Mouse (Mus musculus) ES-Bruce4 (cell line): Measurements from ENCODE around the gene Myh7b.

ENCODE experiments used
- CTCF ChIP-seq: IDR thresholded peaks from one replicate; pipeline ENCODE4 v1.8.1; 2011; ENCODE audit warnings: low read depth, low read length
- POLR2A ChIP-seq: IDR thresholded peaks from one replicate; pipeline ENCODE4 v1.8.1; 2011; ENCODE audit warnings: low read length; ENCODE audit not compliant: insufficient read depth

DNA sequence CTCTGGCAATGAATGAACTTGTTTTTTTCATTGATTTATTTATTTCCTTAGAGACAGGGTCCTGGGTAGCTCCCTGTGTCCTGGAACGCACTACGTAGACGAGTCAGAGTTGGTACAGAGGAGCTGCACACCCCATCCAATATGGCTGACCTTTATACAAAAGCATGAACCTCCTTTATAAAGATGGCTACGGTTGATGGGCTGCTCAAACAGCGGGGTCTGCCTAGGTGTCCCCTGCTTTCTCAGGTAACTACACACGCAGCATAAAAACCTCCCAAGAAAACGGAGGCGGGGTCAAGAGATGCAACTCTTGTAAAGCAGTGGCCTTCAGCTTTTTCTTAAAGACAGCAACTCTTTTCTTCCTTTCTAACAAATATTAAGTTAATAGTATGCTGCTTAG, 56.9 kb downstream of the Myh7b start:
- TF ChIP-seq CTCF = no peak
- no peak for TF ChIP-seq POLR2A
